Mouse (Mus musculus) neural tube, embryonic 12.5 days (tissue): Measurements from ENCODE around the gene Dppa1. TPM values are rescaled to one million over a fixed set of nuclear protein-coding genes. Genes with fewer than 3 reads are reported as not detected.
A peak's percentile ranks its signal among the peaks of the same experiment; 100 is the strongest.
"Not testable (repeated sequence)": the region's sequence is repeated elsewhere in the genome, so short reads cannot be mapped to it uniquely, and the experiment has no call there.

Experiments used
- ATAC-seq: fragments of 200-750 bp; cut with Nextera tagmentation; 2 replicates; pipeline ENCODE4 v1.8.0; 2017; ENCODE audit warnings: low read depth, mild to moderate bottlenecking, moderate TSS enrichment, moderate library complexity; ENCODE audit not compliant: low FRiP score
- H3K27ac ChIP-seq: fragments of 300-500 bp; sonication (generic); 2 replicates; pipeline ENCODE4 v1.5.1; 2016
- H3K27me3 ChIP-seq: fragments of 300-500 bp; sonication (generic); replicated peaks from 2 replicates; pipeline ENCODE4 v1.6.1; 2016; ENCODE audit warnings: mild to moderate bottlenecking
- H3K36me3 ChIP-seq: fragments of 300-500 bp; sonication (generic); 2 replicates; pipeline ENCODE4 v1.6.1; 2016; ENCODE audit warnings: mild to moderate bottlenecking
- H3K4me1 ChIP-seq: fragments of 300-500 bp; sonication (generic); 2 replicates; pipeline ENCODE4 v1.6.1; 2016
- H3K4me2 ChIP-seq: fragments of 300-500 bp; sonication (generic); replicated peaks from 2 replicates; pipeline ENCODE4 v1.6.1; 2016; ENCODE audit warnings: mild to moderate bottlenecking
- H3K4me3 ChIP-seq: fragments of 300-500 bp; sonication (generic); 2 replicates; pipeline ENCODE4 v1.5.1; 2016
- H3K9ac ChIP-seq: fragments of 300-500 bp; sonication (generic); 2 replicates; pipeline ENCODE4 v1.6.1; 2016; ENCODE audit warnings: mild to moderate bottlenecking
- H3K9me3 ChIP-seq: fragments of 300-500 bp; sonication (generic); 2 replicates; pipeline ENCODE4 v1.6.1; 2016; ENCODE audit warnings: mild to moderate bottlenecking
- WGBS: fragments of 180-500 bp; shearing (Covaris S2); methylation state at CpG from one replicate; pipeline ENCODE4 v1.1.7; 2016; 5-methylcytosine and 5-hydroxymethylcytosine counted together
- polyA plus RNA-seq: library from polyadenylated mRNA; unstranded; fragments of >200 nt; fragmentation: Nextera tagmentation; extraction: Ambion mirVana; gene quantifications from 2 replicates; pipeline ENCODE4 v1.2.1, GENCODE M21; 2016

The Dppa1 gene
- polyA plus RNA-seq: not detected in 2 replicates

- Histone ChIP-seq H3K4me3 (no peak within 1 kb of the TSS), H3K36me3 (no peaks in the 10 kb centered on the region), H3K9me3 (no peaks in the 10 kb centered on the region), H3K4me1 (no peaks in the 10 kb centered on the region), H3K27me3 (no peaks in the 10 kb centered on the region), H3K27ac (no peak within 1 kb of the TSS), H3K4me2 (no peak within 1 kb of the TSS), H3K9ac (no peak within 1 kb of the TSS)
- WGBS: 84% methylated on average over 2 of the region's 2 CpGs
- ATAC-seq: no peak
Observed at GRCm38 (mm10) chr11:46629211-46629795, at the start of gene Dppa1. TSS of gene Dppa1 (minus strand) at chr11:46629261.

DNA sequence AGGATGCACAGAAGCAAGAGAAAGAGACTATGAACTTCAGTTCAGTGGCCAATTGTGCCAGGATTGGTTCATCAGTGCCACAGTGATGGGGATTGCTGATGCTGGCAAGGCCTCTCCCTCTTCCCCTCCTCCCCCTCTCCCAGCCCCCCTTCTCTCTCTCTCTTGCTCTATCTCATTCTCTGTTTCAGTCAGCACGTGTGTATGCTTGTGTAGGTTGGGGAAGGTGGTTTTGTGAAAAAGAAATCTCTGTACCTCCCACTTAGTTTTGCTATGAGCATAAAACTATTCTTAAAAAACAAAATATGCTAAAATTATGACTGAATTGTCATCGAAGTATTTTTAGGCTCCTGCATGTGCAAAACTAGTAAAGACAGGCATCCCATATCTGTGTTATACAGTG, 38.9 kb upstream of the Dppa1 start:
- no peak overlapping the region for H3K27ac ChIP-seq
- H3K27me3 ChIP-seq: no peaks in the 10 kb centered on the region
- no peak overlapping the region for H3K4me2 ChIP-seq
- no peaks in the 10 kb centered on the region for H3K36me3 ChIP-seq
- no peaks in the 10 kb centered on the region for H3K9me3 ChIP-seq
- no peak overlapping the region for H3K4me3 ChIP-seq
- no peaks in the 10 kb centered on the region for H3K4me1 ChIP-seq
- no peak for ATAC-seq
- H3K9ac ChIP-seq: no peak overlapping the region
- 81% methylated on average over 2 of the region's 2 CpGs for WGBS

GRCm38 (mm10) chr11:46667105-46667504, 38.0 kb upstream of the Dppa1 start:
- Histone ChIP-seq H3K4me1 (no peaks in the 10 kb centered on the region), H3K27ac (no peak overlapping the region), H3K4me3 (no peak overlapping the region), H3K27me3 (no peaks in the 10 kb centered on the region), H3K9ac (no peak overlapping the region), H3K4me2 (no peak overlapping the region), H3K9me3 (no peaks in the 10 kb centered on the region), H3K36me3 (no peaks in the 10 kb centered on the region)
- ATAC-seq: no peak
- WGBS: 91% methylated on average over 3 of the region's 3 CpGs

DNA sequence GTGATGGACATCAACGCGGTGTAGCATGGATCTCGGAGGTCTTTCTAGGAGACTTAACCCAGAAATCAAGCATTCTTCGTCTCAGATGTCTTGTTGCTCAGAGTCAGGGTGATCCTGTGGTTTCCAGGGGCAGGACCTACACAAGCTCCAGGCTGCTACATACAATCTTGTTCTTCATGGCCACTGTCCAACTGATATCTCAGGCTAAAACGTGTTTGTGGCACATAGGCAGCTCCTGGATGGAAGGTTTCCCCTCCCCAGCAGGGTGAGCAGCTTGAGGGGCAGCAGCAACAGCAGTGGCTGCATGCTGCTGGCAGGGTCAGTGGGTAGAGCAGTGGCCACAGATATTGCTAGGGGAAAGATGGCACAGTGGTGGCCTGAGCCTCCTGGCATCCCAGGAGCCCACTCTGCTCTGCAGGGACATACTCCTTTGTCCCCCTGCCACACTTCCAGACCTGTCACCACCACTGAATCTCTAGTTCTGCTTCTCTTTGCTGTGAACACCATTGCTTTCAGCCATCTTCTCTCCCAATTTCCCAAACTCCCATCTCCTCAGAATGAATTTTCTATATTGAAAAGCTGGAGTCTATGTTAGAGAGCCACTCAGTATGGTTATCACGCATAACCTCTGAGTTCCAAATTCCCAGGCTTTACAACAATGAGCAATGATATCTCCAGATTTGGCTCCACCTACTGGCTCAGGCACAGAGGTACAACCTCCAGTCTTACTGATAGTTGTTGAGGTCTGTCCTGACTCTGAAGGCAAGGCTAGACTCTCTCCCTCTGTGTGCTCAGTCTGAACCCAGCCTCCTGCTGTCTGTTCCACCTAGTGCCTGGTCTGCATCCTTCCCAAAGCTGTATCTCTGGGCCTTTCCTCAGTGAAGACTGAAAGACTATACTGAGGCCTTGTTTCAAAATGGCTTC, 36.8 kb upstream of the Dppa1 start:
- Histone ChIP-seq H3K27ac (no peak overlapping the region), H3K4me2 (no peak overlapping the region), H3K27me3 (no peaks in the 10 kb centered on the region), H3K4me3 (no peak overlapping the region), H3K4me1 (no peaks in the 10 kb centered on the region), H3K9ac (no peak overlapping the region), H3K9me3 (no peaks in the 10 kb centered on the region), H3K36me3 (no peaks in the 10 kb centered on the region)
- peak; percentile 75 for ATAC-seq
- 76% methylated on average over 6 of the region's 6 CpGs for WGBS

DNA sequence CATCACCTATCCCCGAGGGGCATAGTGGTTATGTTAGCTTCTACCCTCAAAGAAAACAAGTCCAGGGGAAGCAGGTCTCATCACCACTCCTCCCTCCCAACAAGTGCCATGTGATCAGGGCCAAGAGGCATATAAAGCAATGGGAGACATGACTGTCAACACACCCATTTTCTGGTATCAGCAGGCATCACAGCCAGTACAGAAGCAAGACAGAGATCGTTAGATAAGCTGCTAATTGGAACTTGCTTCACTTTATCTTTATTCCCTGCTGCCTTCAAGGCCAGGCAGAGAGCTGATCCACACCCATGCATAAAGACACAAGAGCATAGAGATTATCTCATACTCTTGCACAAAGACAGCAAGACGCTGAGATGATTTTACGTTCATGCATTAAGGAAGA, 34.2 kb upstream of the Dppa1 start:
- Histone ChIP-seq H3K36me3 (no peaks in the 10 kb centered on the region), H3K9ac (no peak overlapping the region), H3K4me3 (no peak overlapping the region), H3K4me1 (no peaks in the 10 kb centered on the region), H3K27ac (no peak overlapping the region), H3K27me3 (no peaks in the 10 kb centered on the region), H3K9me3 (no peaks in the 10 kb centered on the region), H3K4me2 (no peak overlapping the region)
- no peak for ATAC-seq
- WGBS: 81% methylated on average over 4 of the region's 4 CpGs

DNA sequence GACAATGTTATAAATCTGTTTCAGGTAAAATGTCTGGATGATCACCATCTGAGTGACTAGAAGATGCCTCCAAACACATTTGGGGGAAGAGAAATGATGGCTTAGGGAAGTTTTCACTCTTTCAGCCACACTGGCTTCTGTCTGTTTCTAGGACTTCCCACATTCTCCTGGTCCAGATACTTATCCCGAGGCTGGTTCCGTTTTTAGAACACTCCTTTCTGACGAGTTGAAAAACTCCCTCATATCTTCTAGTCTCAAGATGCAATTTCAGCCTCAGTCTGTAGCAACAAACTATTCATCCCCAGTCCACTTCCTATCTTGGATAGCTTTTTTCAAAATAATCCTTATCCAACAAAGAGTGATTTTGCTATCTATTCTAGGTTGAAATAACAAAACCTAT, 23.4 kb upstream of the Dppa1 start:
- WGBS: 85% methylated on average over 3 of the region's 3 CpGs
- no peaks in the 10 kb centered on the region for H3K27me3 ChIP-seq
- no peaks in the 10 kb centered on the region for H3K9me3 ChIP-seq
- no peaks in the 10 kb centered on the region for H3K36me3 ChIP-seq
- no peak overlapping the region for H3K4me2 ChIP-seq
- H3K27ac ChIP-seq: no peak overlapping the region
- no peaks in the 10 kb centered on the region for H3K4me1 ChIP-seq
- H3K9ac ChIP-seq: no peak overlapping the region
- no peak for ATAC-seq
- H3K4me3 ChIP-seq: no peak overlapping the region

DNA sequence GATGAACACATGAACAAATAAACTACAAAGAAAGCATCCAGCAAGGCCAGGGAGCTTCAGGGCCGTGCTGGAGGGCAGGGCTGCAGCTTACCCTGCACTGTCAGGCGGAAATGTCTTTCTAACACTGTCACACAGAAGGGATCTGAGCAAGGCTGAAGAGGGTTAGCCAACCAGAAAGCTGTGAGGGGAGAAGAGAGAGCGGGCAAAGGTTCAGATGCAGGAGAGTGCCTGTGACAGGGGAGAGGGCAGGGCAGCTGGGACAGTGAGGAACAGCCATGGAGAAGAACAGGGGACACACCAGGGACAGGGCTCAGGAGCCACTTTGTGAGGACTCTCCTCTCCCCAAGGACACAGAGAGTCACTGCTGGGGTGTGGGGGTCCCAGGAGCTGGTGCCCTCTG, 20.6 kb upstream of the Dppa1 start:
- not testable (repeated sequence) for H3K9ac ChIP-seq, H3K9me3 ChIP-seq, H3K4me3 ChIP-seq, ATAC-seq, H3K36me3 ChIP-seq, H3K4me1 ChIP-seq, H3K4me2 ChIP-seq, H3K27me3 ChIP-seq, H3K27ac ChIP-seq
- WGBS: 75% methylated on average over 3 of the region's 3 CpGs

DNA sequence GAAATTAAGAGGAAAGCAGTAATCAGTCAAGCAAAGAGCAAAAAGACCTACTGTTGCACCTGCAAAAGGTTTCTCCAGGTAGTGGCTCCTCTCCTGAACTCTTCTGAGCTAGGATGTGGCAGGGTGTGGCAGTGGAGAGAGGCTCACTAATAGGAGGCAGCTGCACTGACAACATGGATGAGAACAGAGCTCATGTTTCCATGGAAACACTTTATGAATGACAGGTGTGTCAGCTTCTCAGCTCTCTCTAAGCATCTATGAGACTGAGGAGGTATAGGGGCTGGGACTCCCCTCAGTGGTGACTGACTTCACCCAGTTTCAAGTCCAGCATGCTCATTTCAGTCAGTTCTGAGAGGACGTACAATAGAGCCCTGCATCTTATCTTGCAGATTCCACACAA, 15.8 kb upstream of the Dppa1 start:
- WGBS: 88% methylated on average over 1 of the region's 1 CpGs

DNA sequence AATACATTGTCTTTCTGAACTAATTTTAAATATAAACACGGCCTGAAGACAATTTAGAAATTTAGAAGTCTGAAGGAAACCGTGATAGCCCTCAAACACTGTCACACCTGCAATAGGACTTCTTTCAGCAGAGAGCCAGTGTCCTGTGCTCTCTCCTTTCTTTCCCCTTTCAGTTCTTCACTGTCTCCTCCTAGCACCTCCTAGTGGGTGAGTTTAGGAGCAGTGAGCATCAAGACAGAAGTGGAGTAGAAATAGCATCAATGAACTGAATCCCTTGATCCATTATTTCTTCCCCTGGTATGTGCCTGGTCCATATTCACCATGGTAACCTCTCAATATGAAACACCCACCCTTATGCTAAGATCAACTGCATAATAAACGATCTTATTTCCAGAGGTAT, 7.5 kb upstream of the Dppa1 start:
- Histone ChIP-seq H3K4me2 (no peak overlapping the region), H3K36me3 (no peaks in the 10 kb centered on the region), H3K9ac (no peak overlapping the region), H3K9me3 (no peaks in the 10 kb centered on the region), H3K4me3 (no peak overlapping the region), H3K27ac (no peak overlapping the region), H3K27me3 (no peaks in the 10 kb centered on the region), H3K4me1 (no peaks in the 10 kb centered on the region)
- WGBS: 81% methylated on average over 3 of the region's 3 CpGs
- no peak for ATAC-seq

More for the DNA sequence above, 15.8 kb upstream of the Dppa1 start:
- Histone ChIP-seq H3K27me3 (no peaks in the 10 kb centered on the region), H3K36me3 (no peaks in the 10 kb centered on the region), H3K4me2 (no peak overlapping the region), H3K27ac (no peak overlapping the region), H3K9ac (no peak overlapping the region), H3K4me1 (no peaks in the 10 kb centered on the region), H3K4me3 (no peak overlapping the region), H3K9me3 (no peaks in the 10 kb centered on the region)
- ATAC-seq: no peak

- H3K36me3 ChIP-seq, H3K27ac ChIP-seq, ATAC-seq, H3K9me3 ChIP-seq, H3K9ac ChIP-seq, H3K27me3 ChIP-seq, H3K4me2 ChIP-seq, H3K4me1 ChIP-seq, H3K4me3 ChIP-seq: not testable (repeated sequence)
- WGBS: 90% methylated on average over 4 of the region's 4 CpGs
Observed at GRCm38 (mm10) chr11:46635516-46635915, 6.5 kb upstream of the Dppa1 start.

GRCm38 (mm10) chr11:46631635-46632034, 2.6 kb upstream of the Dppa1 start:
- H3K27me3 ChIP-seq: no peaks in the 10 kb centered on the region
- H3K4me1 ChIP-seq: no peaks in the 10 kb centered on the region
- H3K9me3 ChIP-seq: no peaks in the 10 kb centered on the region
- H3K4me2 ChIP-seq: no peak overlapping the region
- H3K36me3 ChIP-seq: no peaks in the 10 kb centered on the region
- 40% methylated on average over 3 of the region's 3 CpGs for WGBS
- H3K4me3 ChIP-seq: no peak overlapping the region
- H3K27ac ChIP-seq: no peak overlapping the region
- 0 out of 2 replicates have a peak, but pooled peaks have one; percentile 48 for ATAC-seq
- H3K9ac ChIP-seq: no peak overlapping the region

GRCm38 (mm10) chr11:46620414-46621168, 8.5 kb downstream of the Dppa1 start:
- no peak overlapping the region for H3K4me2 ChIP-seq
- no peaks in the 10 kb centered on the region for H3K9me3 ChIP-seq
- ATAC-seq: no peak
- 81% methylated on average over 7 of the region's 7 CpGs for WGBS
- no peaks in the 10 kb centered on the region for H3K36me3 ChIP-seq
- H3K27me3 ChIP-seq: no peaks in the 10 kb centered on the region
- H3K4me1 ChIP-seq: no peaks in the 10 kb centered on the region
- H3K27ac ChIP-seq: no peak overlapping the region
- no peak overlapping the region for H3K4me3 ChIP-seq
- no peak overlapping the region for H3K9ac ChIP-seq
